Mouse (Mus musculus): ENCODE data around the gene 9130230L23Rik. TPM values are rescaled to one million over a fixed set of nuclear protein-coding genes. Genes with fewer than 3 reads are reported as not detected.
"Not testable (repeated sequence)": the region's sequence is repeated elsewhere in the genome, so short reads cannot be mapped to it uniquely, and the experiment has no call there.

Gene 9130230L23Rik
- polyA plus RNA-seq, 1 experiment: 1.0 TPM

DNA sequence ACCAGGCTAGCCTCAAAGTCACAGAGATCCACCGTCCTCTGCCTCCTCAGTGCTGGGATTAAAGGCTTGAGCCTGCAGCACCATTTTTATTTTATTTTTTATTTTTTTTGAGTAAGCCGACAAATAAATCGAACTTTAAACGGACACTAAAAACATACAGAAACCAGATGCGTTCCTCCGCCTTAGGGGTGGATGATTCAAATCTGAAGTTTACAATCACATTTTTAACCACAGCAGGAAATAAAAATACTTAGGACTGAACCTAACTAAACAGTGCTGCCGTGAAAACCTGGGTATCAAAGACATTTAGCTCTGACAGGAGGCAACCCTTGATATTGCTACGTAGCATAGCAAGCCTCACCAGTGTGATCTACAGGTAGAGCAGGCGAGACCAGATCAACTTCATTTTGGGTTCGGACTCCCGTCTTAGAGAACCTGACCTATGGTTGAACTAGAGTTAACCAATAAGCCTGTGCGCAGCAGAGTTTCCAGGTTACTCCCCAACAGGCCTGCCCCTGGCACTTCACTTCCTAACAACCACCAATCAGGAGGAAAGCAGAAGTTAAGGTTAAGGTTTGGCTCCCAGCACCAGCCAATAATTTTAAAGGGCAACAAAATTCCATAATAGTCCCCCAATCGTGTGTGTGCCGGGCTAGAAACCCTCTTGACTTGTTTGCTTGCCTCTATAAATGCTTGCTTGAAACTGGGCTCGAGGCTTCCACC lies 4.3 kb upstream of the 9130230L23Rik start:
- Histone ChIP-seq H3K4me1 (ENCODE audit: control insufficient read depth, insufficient read depth, low read length) (peaks cover 13% of the 10 kb centered on the region), H3K4me3 (ENCODE audit: insufficient read depth, low read length) (no peak overlapping the region), H3K27ac (ENCODE audit: insufficient read depth, low read depth, low read length) (no peak overlapping the region)
- TF ChIP-seq CTCF (IDR thresholded peaks at IDR 0.05; ENCODE audit: low read depth, low read length) (no peak), POLR2A (IDR thresholded peaks at IDR 0.05; ENCODE audit: borderline replicate concordance, low read depth, low read length) (no peak)

DNA sequence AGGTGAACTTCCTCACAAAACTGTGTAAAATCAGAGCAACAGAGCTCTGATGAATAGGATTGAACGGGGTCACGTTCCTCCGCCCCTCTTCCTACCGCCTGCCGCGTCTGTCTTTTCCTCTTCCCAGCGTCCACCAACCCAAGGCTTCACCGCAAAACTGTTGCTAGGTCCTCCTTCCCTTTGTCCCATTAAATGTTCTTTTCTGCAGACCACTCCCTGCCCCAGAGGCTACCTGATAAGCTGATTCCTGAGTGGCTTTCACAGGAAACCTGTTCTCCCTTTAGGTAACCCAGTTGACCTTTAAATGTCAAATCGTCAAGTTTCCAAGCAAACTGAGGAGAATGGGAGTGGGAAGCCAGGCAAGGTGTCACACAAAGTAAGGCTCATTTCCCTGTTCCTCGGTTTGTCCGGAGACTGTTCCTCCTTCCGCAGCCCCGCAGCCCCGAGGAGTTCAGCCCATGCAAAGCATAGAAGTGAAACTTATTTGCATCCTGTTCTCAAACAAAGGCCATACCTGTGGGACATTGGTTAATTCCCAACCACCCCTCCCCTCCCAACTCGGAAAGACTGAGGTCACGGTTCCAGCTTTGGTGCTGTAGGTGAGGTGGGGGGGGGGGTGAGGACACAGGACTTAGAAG lies 1.1 kb upstream of the 9130230L23Rik start:
- H3K4me1 ChIP-seq (ENCODE audit: control insufficient read depth, insufficient read depth, low read length): peaks cover 13% of the 10 kb centered on the region
- peak overlapping the region; percentile 36 for H3K4me3 ChIP-seq (ENCODE audit: insufficient read depth, low read length)
- peak overlapping the region; percentile 17; the same call in 1 of the 2 replicates for H3K27ac ChIP-seq (ENCODE audit: insufficient read depth, low read depth, low read length)
- TF ChIP-seq CTCF (IDR thresholded peaks at IDR 0.05; ENCODE audit: low read depth, low read length): no peak
- TF ChIP-seq POLR2A (IDR thresholded peaks at IDR 0.05; ENCODE audit: borderline replicate concordance, low read depth, low read length): no peak

DNA sequence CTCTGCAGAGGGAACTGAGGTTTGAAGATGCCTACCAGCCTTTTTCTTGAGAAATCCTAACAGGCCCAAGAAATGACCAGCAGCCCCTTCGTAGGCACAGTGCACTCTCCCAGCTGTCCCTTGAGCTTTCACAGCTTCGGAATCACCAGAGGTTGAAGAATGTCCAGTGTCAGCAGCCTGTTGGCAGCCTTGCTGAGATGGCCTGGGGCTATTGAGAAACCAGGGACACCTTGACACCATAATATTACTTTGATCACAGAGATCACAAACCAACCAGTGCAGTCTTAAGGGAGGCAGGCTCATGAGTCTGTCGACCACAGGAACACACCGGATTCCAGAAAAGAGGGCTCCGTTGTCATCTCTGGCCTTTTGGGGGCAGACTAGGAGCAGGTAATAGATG lies 2.9 kb downstream of the 9130230L23Rik start:
- Histone ChIP-seq H3K27ac (ENCODE audit: insufficient read depth, low read depth, low read length) (no peak overlapping the region), H3K4me3 (ENCODE audit: insufficient read depth, low read length) (no peak overlapping the region), H3K4me1 (ENCODE audit: control insufficient read depth, insufficient read depth, low read length) (peaks cover 15% of the 10 kb centered on the region)
- TF ChIP-seq CTCF (IDR thresholded peaks at IDR 0.05; ENCODE audit: low read depth, low read length) (no peak), POLR2A (IDR thresholded peaks at IDR 0.05; ENCODE audit: borderline replicate concordance, low read depth, low read length) (no peak)

DNA sequence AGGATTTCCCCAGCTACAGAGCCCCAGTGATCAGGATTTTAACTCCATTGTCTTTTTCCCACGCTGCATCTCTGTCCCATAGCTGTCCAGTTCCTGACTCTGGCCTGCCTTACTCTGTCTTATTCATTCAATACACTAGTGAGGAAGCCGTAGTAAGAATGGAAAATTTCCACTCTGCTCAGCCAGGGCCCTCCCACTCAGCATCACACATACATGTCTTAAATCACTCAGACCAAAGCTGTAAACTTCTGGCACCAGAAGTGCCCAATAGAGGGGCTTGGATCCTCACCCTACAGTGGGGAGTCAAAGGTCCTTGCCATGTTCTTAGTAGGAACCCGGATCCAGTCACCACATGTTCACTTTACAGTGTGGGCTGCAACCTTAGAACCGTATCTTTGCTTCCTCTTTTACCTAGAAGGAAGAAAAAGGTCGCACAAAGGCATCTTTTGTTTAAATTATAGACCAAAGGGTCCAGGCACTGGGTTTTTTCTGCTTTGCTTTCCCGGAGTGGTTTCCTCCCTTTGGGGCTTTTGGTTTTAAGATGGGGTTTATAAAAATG lies 3.4 kb downstream of the 9130230L23Rik start:
- H3K4me3 ChIP-seq (ENCODE audit: insufficient read depth, low read length): no peak overlapping the region
- no peak for TF ChIP-seq POLR2A (IDR thresholded peaks at IDR 0.05; ENCODE audit: borderline replicate concordance, low read depth, low read length)
- no peak for TF ChIP-seq CTCF (IDR thresholded peaks at IDR 0.05; ENCODE audit: low read depth, low read length)
- no peak overlapping the region for H3K27ac ChIP-seq (ENCODE audit: insufficient read depth, low read depth, low read length)
- H3K4me1 ChIP-seq (ENCODE audit: control insufficient read depth, insufficient read depth, low read length): peaks cover 15% of the 10 kb centered on the region

DNA sequence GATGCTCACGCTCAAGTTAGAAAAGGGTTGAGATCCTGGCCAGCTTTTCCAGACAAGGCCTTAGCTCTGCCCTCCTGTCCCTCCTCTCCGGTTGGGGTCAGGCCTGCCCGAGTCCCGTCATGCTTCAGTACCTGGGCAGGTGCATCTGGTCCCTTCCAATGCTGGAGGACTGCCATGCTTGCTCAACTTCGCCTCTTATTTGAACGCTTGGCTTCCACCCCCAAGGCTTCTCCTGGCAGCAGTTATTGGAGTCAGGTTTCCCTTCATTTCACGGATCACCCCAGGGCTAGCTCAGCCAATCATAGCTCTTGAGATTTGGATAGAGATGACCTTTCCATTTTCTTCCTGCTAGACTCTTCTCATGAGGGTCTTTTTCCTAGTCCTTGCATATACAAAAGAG lies 4.0 kb downstream of the 9130230L23Rik start:
- no peak overlapping the region for H3K27ac ChIP-seq (ENCODE audit: insufficient read depth, low read depth, low read length)
- TF ChIP-seq CTCF (IDR thresholded peaks at IDR 0.05; ENCODE audit: low read depth, low read length): no peak
- no peak for TF ChIP-seq POLR2A (IDR thresholded peaks at IDR 0.05; ENCODE audit: borderline replicate concordance, low read depth, low read length)
- peaks cover 14% of the 10 kb centered on the region for H3K4me1 ChIP-seq (ENCODE audit: control insufficient read depth, insufficient read depth, low read length)
- H3K4me3 ChIP-seq (ENCODE audit: insufficient read depth, low read length): no peak overlapping the region

DNA sequence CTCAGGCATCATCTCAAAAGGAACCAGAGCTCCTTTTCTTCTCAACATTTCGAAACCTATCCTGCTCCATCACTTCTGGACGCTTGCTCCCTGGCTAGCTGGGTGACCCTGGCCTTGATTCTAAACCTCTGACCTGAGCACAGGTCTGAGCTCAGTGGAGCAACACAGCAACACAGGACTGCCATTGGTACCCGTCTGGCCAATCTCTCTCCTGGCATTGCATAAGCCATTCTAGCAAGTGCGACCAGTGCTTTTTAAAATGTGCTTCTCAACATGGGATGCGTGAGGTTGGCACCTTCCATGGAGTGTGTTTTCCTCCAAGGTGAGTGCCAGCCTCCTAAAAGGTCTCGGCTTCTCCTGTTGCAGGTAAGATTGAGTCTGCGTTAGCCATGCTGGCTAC lies 5.0 kb downstream of the 9130230L23Rik start:
- no peak overlapping the region for H3K4me3 ChIP-seq (ENCODE audit: insufficient read depth, low read length)
- TF ChIP-seq CTCF (IDR thresholded peaks at IDR 0.05; ENCODE audit: low read depth, low read length) (no peak), POLR2A (IDR thresholded peaks at IDR 0.05; ENCODE audit: borderline replicate concordance, low read depth, low read length) (no peak)
- no peak overlapping the region for H3K27ac ChIP-seq (ENCODE audit: insufficient read depth, low read depth, low read length)

DNA sequence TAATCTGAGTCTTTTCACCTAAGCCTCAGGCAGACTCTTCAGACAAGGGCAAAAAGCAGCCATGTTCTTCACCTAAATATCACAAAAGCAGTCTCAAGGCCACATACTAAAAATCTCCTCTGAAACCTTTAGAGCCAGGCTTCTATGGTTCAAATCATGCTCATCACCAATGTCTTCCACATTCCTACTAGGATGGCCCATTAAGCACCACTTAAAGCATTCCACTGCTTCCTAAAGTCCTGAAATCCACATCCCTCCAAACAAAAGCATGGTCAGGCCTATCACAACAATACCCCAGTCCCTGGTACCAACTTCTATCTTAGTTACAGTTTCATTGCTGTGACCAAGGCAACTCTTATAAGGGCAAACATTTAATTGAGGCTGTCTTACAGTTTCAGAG lies 6.3 kb downstream of the 9130230L23Rik start:
- TF ChIP-seq CTCF (IDR thresholded peaks at IDR 0.05; ENCODE audit: low read depth, low read length) (no peak), POLR2A (IDR thresholded peaks at IDR 0.05; ENCODE audit: borderline replicate concordance, low read depth, low read length) (no peak)
- no peak overlapping the region for H3K4me3 ChIP-seq (ENCODE audit: insufficient read depth, low read length)
- H3K4me1 ChIP-seq (ENCODE audit: control insufficient read depth, insufficient read depth, low read length): peaks cover 16% of the 10 kb centered on the region
- H3K27ac ChIP-seq (ENCODE audit: insufficient read depth, low read depth, low read length): no peak overlapping the region

More for the DNA sequence above, 5.0 kb downstream of the 9130230L23Rik start:
- H3K4me1 ChIP-seq (ENCODE audit: control insufficient read depth, insufficient read depth, low read length): peaks cover 16% of the 10 kb centered on the region

DNA sequence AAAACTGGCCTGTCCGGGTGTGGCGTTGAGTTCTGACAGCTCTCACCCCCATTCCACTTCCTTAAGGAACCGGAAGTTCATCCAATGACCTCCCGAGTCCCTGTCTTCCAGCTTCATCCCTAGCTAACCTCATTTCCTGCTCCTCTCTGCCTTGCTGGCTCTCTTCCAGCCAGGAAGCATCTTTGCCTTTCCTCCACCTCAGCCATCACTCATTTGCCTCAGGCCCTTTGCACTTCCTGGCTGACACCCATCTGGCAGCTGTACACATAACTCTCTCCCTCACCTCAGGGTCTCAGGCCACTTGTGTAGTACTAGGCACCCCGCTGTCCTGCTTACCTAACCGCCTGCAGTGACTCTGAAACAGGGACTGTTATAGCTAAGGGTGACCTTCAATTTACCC lies 9.4 kb downstream of the 9130230L23Rik start:
- no peak overlapping the region for H3K4me3 ChIP-seq (ENCODE audit: insufficient read depth, low read length)
- H3K4me1 ChIP-seq (ENCODE audit: control insufficient read depth, insufficient read depth, low read length): peaks cover 36% of the 10 kb centered on the region
- TF ChIP-seq CTCF (IDR thresholded peaks at IDR 0.05; ENCODE audit: low read depth, low read length) (no peak), POLR2A (IDR thresholded peaks at IDR 0.05; ENCODE audit: borderline replicate concordance, low read depth, low read length) (no peak)
- no peak overlapping the region for H3K27ac ChIP-seq (ENCODE audit: insufficient read depth, low read depth, low read length)

DNA sequence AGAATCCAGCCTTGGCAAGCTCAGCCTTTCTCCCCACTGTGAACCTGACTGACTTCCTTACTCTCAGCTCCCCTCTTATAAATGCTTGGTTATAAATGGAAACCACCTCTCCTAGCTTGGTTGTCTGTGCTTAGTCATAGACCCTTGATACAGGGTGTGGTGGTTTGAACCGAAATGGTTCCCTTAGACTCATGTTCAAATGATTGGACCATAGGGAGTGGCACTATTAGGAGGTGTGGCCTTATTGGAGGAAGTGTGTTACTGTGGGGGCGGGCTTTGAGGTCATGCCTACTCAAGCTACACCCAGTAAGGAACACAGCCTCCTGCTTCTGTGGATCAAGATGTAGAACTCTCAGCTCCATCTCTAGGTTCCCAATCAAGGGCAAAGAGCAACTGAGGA lies 12.9 kb downstream of the 9130230L23Rik start:
- H3K27ac ChIP-seq (ENCODE audit: insufficient read depth, low read depth, low read length): peak overlapping the region; percentile 62
- H3K4me3 ChIP-seq (ENCODE audit: insufficient read depth, low read length): peak overlapping the region; percentile 11; the same call in 1 of the 2 replicates
- peaks cover 43% of the 10 kb centered on the region for H3K4me1 ChIP-seq (ENCODE audit: control insufficient read depth, insufficient read depth, low read length)
- no peak for TF ChIP-seq CTCF (IDR thresholded peaks at IDR 0.05; ENCODE audit: low read depth, low read length)

DNA sequence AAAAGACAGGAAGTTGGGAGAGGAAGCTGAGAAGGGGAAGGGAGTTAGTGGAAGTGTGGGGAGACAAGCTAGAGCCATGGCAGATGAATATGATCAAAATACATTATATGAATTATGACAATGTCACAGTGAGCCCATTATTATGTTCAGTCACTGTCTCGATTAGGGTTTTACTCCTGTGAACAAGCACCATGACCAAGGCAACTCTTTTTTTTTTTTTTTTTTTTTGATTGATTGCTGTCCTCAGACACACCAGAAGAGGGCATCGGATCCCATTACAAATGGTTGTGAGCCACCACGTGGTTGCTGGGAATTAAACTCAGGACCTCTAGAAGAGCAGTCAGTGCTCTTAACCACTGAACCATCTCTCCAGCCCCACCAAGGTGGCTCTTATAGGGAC lies 17.1 kb downstream of the 9130230L23Rik start:
- not testable (repeated sequence) for H3K4me3 ChIP-seq (ENCODE audit: insufficient read depth, low read length); H3K27ac ChIP-seq (ENCODE audit: insufficient read depth, low read depth, low read length)
- peaks cover 40% of the 10 kb centered on the region for H3K4me1 ChIP-seq (ENCODE audit: control insufficient read depth, insufficient read depth, low read length)

Data from bone marrow macrophage, adult 2 months (primary cell).